Mouse (Mus musculus) B cell, adult (primary cell): Measurements from ENCODE around the gene Zbtb17. TPM values are rescaled to one million over a fixed set of nuclear protein-coding genes. Genes with fewer than 3 reads are reported as not detected.

ENCODE experiments used
- total RNA-seq: library from RNA; stranded (reverse); gene quantifications from 4 replicates; pipeline ENCODE4 v1.2.4, GENCODE M21; 2023; ENCODE audit not compliant: inconsistent age

Zbtb17 gene
- 41.4 to 43.9 TPM (median 42.6 TPM) in 4 replicates for total RNA-seq

GRCm38 (mm10) chr4:141444451-141445327 is at the start of gene Zbtb17:
Gene Zbtb17 (plus strand): TSS chr4:141444654.

GRCm38 (mm10) chr4:141398545-141398944 is 45.9 kb upstream of the Zbtb17 start, which contains the start of gene Clcnka:
Gene Clcnka (minus strand): TSS chr4:141398724.

GRCm38 (mm10) chr4:141415924-141416323 is 28.5 kb upstream of the Zbtb17 start, which contains the start of gene Clcnkb:
Gene Clcnkb (minus strand): TSS chr4:141416014.

GRCm38 (mm10) chr4:141420192-141420829 is 24.1 kb upstream of the Zbtb17 start, which contains the start of gene Hspb7:
Gene Hspb7 (plus strand): TSS chr4:141420779.

DNA sequence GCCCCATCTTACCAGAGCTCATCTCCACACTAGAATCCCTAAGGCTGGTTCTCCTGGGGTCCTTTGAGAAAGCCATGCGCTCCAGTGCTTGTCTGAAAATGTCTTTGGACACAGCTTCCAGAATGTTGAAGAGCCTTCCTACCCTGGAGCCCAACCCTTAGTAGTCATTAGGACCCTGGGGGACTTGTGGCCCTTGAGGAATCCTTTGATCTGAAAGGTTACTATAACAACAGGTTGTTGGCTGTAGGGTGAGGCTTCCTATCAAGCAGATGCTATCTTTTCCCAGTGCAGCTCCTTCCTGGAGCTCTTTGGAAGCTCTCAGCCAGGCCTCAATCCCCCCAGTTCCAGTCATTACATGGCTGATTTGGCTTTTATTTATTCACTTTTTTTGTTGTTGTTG is 8.5 kb upstream of the Zbtb17 start, which contains the start of gene Srarp:
Gene Srarp (minus strand): TSS at position 132 of the 400 bp plus-strand sequence.

Other genes with a start within 250 kb of the Zbtb17 start
- 2.2 to 4.0 TPM (median 3.0 TPM) in 4 replicates for gene Rsg1, start 230.7 kb upstream of the Zbtb17 start, total RNA-seq
- gene Arhgef19, start 205.2 kb upstream of the Zbtb17 start, total RNA-seq = not detected in 4 replicates
- 16.7 to 29.6 TPM (median 21.9 TPM) in 4 replicates for gene Epha2, start 143.4 kb upstream of the Zbtb17 start, total RNA-seq
- not detected in 4 replicates for gene Fam131c, start 76.4 kb upstream of the Zbtb17 start, total RNA-seq
- not detected in 4 replicates for gene Clcnka, start 45.9 kb upstream of the Zbtb17 start, total RNA-seq
- not detected in 4 replicates for gene Clcnkb, start 28.6 kb upstream of the Zbtb17 start, total RNA-seq
- not detected in 4 replicates for gene Hspb7, start 23.9 kb upstream of the Zbtb17 start, total RNA-seq
- not detected in 4 replicates for gene Srarp, start 8.5 kb upstream of the Zbtb17 start, total RNA-seq
- 47.1 to 53.3 TPM (median 50.4 TPM) in 4 replicates for gene Spen, start 93.9 kb downstream of the Zbtb17 start, total RNA-seq
- gene Fblim1, start 161.4 kb downstream of the Zbtb17 start, total RNA-seq = not detected in 4 replicates
- gene Tmem82, start 174.0 kb downstream of the Zbtb17 start, total RNA-seq = 0.24 TPM in 2 of 4 replicates, not detected in the others
- not detected in 4 replicates for gene Slc25a34, start 179.2 kb downstream of the Zbtb17 start, total RNA-seq
- 25.8 to 36.0 TPM (median 34.9 TPM) in 4 replicates for gene Plekhm2, start 220.2 kb downstream of the Zbtb17 start, total RNA-seq
- 1.9 to 14.3 TPM (median 7.9 TPM) in 4 replicates for gene Rsc1a1, start 240.9 kb downstream of the Zbtb17 start, total RNA-seq